Mouse (Mus musculus) leukemia stem cell, adult 10-12 weeks (primary cell): ENCODE measurements around the gene Cul5. TPM values are rescaled to one million over a fixed set of nuclear protein-coding genes. Genes with fewer than 3 reads are reported as not detected.

Experiments
- polyA plus RNA-seq: library from polyadenylated mRNA; stranded (reverse); fragments of >175 nt; gene quantifications from 2 replicates; pipeline ENCODE4 v1.2.3, GENCODE M21; 2012; ENCODE audit warnings: low replicate concordance

Cul5 gene
- polyA plus RNA-seq = 9.1 and 15.7 TPM in 2 replicates

GRCm38 (mm10) chr9:53669680-53670219 lies at the start of gene Cul5:
Cul5 (minus strand) TSS chr9:53670014.

GRCm38 (mm10) chr9:53705992-53706696 lies 36.3 kb upstream of the Cul5 start, which contains the start of gene Rab39:
Rab39 (minus strand) TSS chr9:53706232.

GRCm38 (mm10) chr9:53609968-53610781 lies 59.6 kb downstream of the Cul5 start, which contains the start of gene Acat1:
Acat1 (minus strand) TSS chr9:53610382.

Other genes with a start within 250 kb of the Cul5 start
- 0.70 and 4.5 TPM in 2 replicates for gene Atm, start 133.3 kb downstream of the Cul5 start, polyA plus RNA-seq
- 0.44 and 1.5 TPM in 2 replicates for gene Npat, start 133.0 kb downstream of the Cul5 start, polyA plus RNA-seq
- gene Acat1, start 59.6 kb downstream of the Cul5 start, polyA plus RNA-seq = 3.8 and 243 TPM in 2 replicates
- gene Rab39, start 36.2 kb upstream of the Cul5 start, polyA plus RNA-seq = 0.84 and 0.87 TPM in 2 replicates
- 0.30 and 0.41 TPM in 2 replicates for gene Slc35f2, start 101.5 kb upstream of the Cul5 start, polyA plus RNA-seq
- not detected in 2 replicates for gene Sln, start 180.2 kb upstream of the Cul5 start, polyA plus RNA-seq